Mouse (Mus musculus): ENCODE results near the gene Gm28308. TPM values are rescaled to one million over a fixed set of nuclear protein-coding genes. Genes with fewer than 3 reads are reported as not detected.

Gene Gm28308
- total RNA-seq, 1 experiment from 2014 or later: 1.3 TPM

DNA sequence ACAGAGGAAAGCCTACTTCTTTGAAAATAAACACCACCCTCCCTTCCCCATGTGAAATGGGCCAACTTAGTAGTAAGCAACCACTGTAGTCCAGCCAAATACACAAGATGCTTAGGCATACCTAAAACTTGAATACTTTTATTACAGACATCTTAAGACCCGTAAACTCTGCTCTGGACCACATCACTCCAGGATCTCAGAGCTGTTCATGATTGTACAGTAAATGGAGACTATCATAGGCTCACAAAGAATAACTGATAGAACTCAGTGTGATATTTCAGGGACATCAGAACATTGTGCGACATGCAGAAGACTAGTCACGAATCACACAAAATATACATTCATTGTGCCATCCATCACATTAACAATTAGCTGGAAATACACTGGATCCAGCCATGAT lies 57.7 kb downstream of the Gm28308 start:
- no peak for DNase-seq

DNA sequence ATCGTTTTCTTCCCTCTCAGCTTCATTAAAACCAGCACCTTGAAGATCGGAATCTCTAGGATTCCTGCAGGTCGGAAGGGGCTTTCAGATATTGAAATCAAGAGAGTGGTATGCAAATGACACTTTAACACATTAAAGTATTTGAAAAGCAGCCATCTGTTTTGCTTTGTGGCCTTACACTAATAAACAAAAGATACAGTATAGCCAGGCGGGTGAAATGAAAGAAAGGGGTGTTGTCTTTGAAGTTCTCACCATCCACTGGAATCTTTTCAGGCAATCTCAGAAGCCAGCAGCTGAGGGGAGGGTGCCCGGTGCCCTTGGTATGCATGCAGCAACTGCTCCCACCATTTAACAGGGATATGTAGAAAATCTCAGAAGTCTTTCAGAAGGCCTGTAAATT lies 59.1 kb downstream of the Gm28308 start:
- no peak for DNase-seq

DNA sequence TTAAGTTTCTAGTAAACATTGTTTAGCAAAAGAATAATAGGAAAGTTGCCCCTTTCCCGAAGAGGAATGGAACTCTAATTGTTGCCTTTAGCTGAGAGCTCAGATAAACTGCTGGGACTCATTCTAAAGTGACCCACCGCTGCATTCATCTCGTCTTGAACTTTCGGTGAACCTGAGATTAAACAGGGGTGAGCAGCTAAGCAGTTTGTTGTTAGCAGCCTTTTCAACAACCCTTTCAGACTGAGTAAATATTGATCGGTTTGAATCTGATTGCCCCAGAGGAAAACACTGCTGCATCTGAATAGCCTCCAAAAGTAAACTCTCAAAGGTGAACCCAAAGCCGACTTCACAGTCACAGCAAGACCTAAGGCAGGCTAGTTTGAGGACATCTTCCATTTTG lies 59.9 kb downstream of the Gm28308 start:
- no peak for DNase-seq

DNA sequence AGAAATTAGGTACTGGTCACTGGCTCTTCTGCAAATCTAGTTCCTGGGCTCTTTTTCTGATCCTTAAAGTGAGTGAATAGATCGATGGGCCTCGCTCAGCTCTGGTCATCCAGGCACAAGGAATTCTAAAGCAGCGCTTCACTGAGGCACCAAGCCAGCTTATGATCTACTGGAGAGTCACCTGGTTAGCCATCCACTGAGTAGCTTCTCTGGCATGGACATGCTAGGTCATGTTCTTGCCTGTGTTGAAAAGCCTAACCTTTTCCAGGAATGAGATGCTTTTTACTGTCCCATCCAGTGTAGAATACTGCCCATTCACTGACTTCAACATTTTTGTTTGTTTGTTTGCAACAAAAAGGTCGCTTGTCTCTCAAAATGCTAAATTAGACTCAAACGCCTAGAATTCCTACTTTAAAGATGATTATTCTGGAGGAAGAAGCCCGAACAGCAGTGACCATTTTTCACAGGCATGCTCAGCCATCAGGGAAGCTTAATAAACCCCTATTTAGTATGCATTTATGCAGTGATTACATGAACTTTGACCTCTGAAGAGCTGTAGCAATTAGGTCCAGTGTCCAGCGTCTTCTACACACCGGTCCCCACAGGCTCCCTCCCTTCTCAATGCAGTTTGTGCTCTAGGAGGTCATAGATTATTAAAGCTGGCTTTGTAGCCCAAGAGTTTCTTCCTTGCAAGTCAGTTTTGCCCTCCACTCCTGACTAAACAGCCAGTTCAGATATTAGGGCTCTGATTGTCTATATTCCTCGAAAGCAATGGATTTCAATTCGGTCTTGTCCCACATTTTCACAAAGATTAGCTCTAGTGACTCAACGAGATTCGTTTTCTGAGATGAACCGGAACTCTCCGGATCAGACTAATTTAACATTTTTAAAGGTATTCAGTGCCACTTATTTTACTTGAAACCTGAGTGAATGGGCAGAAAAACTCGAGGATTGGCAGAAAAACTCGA lies 60.6 kb downstream of the Gm28308 start:
- DNase-seq: no peak

DNA sequence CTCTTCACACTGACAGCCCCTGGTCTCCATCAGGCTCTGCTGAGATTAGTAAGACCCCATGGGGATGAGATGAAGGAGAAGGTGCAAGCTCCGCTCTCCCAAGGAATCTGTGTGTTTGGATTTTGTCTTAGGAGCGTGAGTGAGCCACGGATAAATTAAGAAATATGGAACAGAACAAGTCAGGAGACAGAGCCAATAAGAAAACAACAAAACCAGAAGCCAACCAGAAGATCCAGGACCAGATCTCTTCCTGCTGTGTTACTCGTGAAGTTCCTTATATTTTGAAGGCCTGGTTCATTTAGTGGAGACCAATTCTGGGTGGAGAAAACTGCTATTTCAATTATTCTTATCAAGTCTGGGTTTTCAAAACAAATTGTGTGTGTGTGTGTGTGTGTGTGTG lies 61.6 kb downstream of the Gm28308 start:
- no peak for DNase-seq

DNA sequence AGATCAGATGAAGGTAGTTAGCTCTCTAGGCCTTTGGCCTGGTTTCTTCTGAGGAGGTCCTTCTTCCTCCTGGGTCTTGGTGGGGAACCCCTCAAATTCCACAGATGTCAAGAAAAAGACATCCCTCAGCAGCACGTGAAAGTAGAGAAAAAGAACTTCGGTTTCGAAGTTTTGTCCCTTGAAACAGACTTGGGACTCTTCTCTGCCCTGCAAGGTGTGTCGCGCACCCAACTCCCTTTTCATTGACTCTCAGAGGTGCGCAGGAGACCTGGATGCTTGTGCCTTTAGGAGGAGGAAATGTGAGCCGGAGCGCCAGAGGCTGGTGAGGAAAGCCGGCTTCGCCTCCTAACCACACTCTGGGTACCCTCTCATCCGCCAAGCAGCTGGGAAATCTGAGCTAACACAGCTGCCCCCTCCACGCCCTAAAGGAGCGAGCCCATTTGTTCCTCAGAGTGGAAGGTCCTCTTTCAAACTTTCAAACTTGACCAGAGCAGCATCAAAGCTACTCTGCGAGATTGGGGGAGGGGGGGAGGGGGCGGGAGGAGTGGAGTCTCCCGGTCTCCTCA lies 62.7 kb downstream of the Gm28308 start:
- no peak for DNase-seq

DNA sequence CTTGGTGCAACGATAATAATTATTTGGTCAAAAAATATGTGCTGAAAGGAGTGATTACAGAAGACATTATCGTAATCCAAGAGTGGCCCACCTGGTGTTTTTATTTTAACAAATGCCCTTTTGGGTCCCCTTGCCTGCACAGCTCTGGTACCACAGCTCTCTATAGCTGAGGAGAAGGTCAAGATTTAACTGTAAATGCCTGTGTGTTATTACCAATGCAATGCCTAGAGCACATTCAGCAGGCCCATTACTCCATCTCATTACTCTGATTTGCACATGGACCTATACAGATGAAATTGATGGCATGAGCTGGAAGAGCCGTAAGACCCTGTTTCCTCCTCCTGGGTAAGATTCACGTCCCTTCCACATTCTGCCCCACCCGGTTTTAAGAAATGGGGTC lies 74.0 kb downstream of the Gm28308 start:
- no peak for DNase-seq

DNA sequence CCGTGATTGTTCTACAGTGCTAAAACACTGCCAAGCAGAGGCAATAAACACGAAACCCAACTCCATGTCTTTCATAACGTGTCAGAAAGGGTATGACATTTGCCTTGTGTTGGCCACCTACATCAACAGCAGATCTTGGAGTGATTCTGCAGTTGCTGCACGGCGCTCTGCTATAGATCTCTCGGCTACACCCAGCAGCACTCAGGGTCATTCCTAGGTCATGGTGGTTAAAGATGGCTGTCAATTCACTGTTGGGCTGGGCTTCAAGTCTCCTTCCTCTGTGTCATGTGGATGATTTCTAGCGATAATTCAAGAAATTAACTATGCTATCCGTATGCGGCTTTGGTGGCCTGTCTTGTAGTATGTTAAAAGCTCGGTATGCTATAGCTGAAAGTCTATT lies 74.6 kb downstream of the Gm28308 start:
- DNase-seq: no peak

DNA sequence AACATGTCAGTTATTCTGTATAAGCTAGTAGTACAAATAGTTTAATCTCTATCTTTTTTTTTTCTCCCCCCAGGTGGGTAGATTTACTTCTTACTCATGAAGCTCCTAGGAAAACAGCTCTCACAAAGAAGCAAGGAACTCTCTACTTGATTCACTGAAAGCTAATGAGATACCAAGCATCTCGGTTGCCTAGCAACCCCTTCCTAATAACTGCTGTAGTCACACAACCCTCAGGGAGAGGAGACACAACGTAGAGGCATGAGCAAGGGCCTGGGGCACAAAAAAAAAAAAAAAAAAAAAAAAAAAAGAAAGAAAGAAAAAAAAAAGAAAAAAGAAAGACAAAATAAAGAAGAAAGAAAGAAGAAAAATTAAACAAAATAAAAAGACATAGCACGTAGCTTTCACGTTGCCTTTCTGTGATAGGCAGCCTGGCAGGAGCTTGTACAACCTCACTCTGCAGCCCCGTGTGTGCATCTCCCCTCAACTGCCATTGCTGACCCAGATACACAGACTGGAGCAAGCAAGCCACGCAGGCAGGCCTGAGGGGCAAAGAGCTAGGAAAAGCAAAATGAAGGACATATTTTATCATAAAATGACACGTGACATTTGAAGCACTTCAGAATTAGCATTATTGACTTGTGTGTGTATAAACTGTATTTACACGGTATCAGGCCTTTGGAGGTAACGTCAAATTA lies 75.2 kb downstream of the Gm28308 start:
- DNase-seq: no peak

DNA sequence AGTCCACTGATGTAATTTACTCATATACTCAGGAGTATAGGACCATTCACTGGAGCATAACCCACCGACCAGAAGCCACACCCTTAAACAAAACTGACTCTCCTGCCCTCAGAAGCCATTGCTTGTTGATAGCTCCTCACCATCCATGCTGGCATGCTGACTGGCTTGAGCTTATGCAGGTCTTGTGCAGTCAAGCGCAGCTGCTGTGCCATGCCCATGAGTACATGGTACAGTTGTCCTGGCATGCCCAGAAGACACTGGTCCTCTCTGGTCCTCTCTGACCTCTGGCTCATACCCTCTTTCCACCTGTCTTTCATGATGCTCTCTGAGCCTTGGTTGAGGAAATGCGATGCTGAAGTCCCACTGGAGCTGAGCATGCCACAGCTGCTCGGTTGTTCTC lies 89.5 kb downstream of the Gm28308 start:
- no peak for DNase-seq

DNA sequence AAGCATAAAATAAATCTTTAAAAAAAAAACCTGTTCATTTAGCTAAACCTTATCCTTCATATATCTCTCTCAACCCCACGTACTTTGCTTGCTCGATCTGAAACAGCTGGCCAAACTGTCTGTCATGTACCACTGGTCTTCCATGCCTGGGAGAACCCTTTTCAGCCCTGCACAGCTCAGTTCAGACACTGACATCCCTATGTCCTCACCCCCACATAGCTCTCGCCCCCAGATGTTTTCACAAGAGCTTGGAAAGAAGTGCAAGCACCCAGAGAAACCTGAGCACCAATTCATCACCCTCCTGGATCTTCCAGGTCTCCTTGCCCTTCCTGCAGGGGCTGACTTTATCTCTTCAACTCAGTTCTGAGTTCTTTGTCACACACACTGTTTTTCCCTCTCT lies 92.0 kb downstream of the Gm28308 start:
- no peak for DNase-seq

DNA sequence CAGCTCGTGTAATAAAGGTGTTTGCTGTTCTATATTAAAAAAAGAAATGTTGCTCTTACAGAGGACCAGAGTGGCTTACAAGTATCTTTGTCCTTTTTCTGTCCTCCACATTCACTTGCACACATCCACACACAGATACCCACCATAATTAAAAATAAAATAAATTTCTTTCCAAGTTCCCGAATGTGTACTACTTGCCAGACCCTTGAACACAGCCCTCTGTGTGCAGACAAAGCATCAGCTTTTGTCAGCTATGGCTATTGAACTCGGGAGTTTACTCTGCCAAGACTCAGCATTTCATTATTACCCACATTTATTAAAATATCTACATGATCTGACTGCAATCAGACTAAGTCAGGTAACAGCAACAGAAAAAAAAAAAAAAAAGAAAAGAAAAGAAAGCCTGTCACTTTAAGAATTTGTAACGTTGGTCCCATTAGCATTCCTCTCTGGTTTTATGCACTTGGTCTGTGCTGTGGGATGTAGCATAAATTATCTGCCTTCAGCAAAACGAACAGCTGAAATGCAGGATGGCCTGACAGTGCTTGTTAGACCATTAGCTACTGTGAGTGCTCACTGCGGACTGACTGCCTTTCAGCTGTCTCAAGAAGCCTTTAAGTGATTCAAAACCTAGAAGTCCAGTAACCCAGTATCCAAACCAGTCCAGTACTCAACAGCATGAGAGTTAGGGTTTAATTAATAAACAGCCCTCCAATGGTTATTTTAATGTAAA lies 94.1 kb downstream of the Gm28308 start:
- DNase-seq: no peak

DNA sequence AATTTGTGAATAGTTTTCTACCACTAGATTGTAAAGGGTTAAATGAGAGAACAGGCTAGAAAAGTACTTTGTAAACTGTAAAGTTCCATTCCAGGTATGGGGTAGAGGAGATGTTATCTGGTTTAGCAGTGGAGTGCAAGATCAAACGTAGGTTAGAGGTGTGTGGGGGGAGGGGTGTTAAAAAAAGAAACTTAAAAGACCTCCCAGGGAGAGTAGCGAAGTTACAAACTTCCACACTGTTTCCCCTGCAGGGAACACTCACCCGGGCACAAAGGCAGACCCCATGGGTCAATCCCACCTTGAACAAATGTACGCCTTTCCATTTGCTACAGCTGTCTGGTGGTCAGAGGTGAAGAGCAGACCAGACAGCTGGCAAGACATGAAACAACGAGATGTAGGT lies 97.2 kb downstream of the Gm28308 start:
- DNase-seq: no peak

Small RNA genes lying within 50 kb of the gene (microRNA-seq; reads per million reads assigned to microRNA genes)
- 543 to 609 reads per million in 2 experiments for gene Mir196b

Other genes starting within 250 kb of the Gm28308 start
- 41.1 and 46.0 TPM in 2 replicates for gene Skap2, start 200.8 kb downstream of the Gm28308 start, total RNA-seq (2021)
- 0.64 and 1.1 TPM in 2 replicates for gene Hoxa1, start 55.0 kb downstream of the Gm28308 start, total RNA-seq (2021)
- gene Hoxa2, start 48.5 kb downstream of the Gm28308 start, total RNA-seq (2021): 3.3 and 3.8 TPM in 2 replicates
- gene 5730596B20Rik, start 35.8 kb downstream of the Gm28308 start, total RNA-seq (2021): 0.45 and 0.63 TPM in 2 replicates
- 6.4 and 7.3 TPM in 2 replicates for gene Hoxa4, start 21.6 kb downstream of the Gm28308 start, total RNA-seq (2021)
- gene Hoxa5, start 8.8 kb downstream of the Gm28308 start, total RNA-seq (2021): 25.8 and 26.3 TPM in 2 replicates
- 3.7 and 5.9 TPM in 2 replicates for gene Hoxa6, start 4.6 kb downstream of the Gm28308 start, total RNA-seq (2021)
- gene Hoxa3, start within 50 bp of the Gm28308 start, total RNA-seq (2021): 6.9 and 10.5 TPM in 2 replicates
- gene Hoxa7, start 8.5 kb upstream of the Gm28308 start, total RNA-seq (2021): 20.9 and 22.2 TPM in 2 replicates
- gene Hoxa9, start 17.8 kb upstream of the Gm28308 start, total RNA-seq (2021): 1.8 and 3.5 TPM in 2 replicates
- gene Hoxa10, start 27.5 kb upstream of the Gm28308 start, total RNA-seq (2021): 0.15 and 0.68 TPM in 2 replicates
- gene Hoxa11, start 32.5 kb upstream of the Gm28308 start, total RNA-seq (2021): not detected in 2 replicates
- not detected in 2 replicates for gene Hoxa13, start 47.5 kb upstream of the Gm28308 start, total RNA-seq (2021)
- not detected in 2 replicates for gene Evx1, start 100.2 kb upstream of the Gm28308 start, total RNA-seq (2021)